Mouse (Mus musculus) lung, postnatal 0 days (tissue): ENCODE measurements around the gene Rab11fip3.
A peak's percentile ranks its signal among the peaks of the same experiment; 100 is the strongest.

Experiments used
- CTCF ChIP-seq: IDR thresholded peaks from 2 replicates; pipeline ENCODE4 v1.5.1; 2016; ENCODE audit warnings: antibody characterized with exemption, mild to moderate bottlenecking
- EP300 ChIP-seq: IDR thresholded peaks from 2 replicates; pipeline ENCODE4 v1.6.1; 2016; ENCODE audit warnings: antibody characterized with exemption, mild to moderate bottlenecking, control low read depth

GRCm38 (mm10) chr17:26113181-26113948, 44.0 kb upstream of the Rab11fip3 start, which contains the start of gene Tmem8:
- TF ChIP-seq CTCF (peak; percentile 42), EP300 (no peak)
